Mouse (Mus musculus) spleen, adult 18-20 months (tissue): ENCODE measurements at regions not wholly inside any gene's neighbourhood (a gene's known extent, or its start where the extent isn't known, plus 50 kb on each side); places are given as distances from the start of the nearest gene placed in this dataset.
A peak's percentile ranks its signal among the peaks of the same experiment; 100 is the strongest.

Experiments
- DNase-seq, 2 experiments: peaks; one replicate each; pipeline ENCODE4 v3.0.0; 2022; ENCODE audit warnings: mixed read lengths in 2 of 2

- peak in 1 of 2 experiments; percentile 35 for DNase-seq
These were observed 101.1 kb upstream of the Man2a1 start for GRCm38 (mm10) chr17:64499281-64499997.

DNA sequence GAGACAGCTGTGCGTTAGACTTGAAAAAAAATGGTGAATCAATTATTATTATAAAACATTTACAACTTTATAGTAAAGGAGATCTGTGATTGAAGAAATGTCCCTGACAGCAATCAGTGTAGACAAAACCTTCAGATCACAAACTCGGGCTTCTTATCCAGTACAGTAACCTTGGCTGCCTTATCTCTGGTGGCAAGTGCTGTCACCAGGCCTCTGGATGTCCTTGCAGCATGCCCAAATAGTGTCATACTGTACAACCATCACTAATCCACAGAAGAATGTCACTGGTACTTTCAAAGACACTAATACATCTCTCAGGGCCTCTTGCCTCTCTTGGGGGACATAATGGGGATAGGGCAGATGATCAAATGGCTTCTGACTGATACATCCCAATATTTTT, 98.2 kb upstream of the Man2a1 start:
- DNase-seq = no peak

GRCm38 (mm10) chr17:64505956-64506355, 94.6 kb upstream of the Man2a1 start:
- no peak for DNase-seq

DNA sequence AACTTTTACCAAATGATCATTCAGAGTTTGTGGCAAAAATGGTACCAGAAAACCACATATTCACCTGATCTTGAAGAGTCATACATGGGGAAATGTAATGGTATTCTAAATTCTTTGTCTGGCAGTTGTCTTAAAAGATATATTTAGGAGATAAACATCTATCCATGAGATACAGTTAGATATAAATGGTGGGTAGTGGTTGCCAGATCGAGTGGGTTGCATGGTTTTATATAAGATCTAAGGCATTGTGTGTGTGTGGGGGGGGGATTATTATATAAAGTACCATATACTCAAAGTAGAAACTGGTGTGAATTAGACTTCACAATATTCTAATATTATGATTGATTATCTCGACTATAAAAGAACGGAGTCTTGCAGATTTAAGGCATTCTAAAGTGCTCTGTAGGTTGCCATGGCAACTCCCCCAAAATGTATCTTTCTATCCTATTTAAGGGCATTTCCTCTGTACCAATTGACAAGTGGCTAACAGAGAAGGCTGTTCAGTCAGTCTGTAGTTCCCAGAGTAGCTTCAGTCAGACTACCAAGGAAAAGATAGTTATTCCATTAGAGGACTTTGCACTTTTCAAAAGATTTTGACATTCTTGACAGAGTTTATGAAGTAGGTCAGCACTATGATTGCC, 89.3 kb upstream of the Man2a1 start:
- DNase-seq = no peak

GRCm38 (mm10) chr17:64522213-64522612, 78.3 kb upstream of the Man2a1 start:
- DNase-seq = no peak

DNA sequence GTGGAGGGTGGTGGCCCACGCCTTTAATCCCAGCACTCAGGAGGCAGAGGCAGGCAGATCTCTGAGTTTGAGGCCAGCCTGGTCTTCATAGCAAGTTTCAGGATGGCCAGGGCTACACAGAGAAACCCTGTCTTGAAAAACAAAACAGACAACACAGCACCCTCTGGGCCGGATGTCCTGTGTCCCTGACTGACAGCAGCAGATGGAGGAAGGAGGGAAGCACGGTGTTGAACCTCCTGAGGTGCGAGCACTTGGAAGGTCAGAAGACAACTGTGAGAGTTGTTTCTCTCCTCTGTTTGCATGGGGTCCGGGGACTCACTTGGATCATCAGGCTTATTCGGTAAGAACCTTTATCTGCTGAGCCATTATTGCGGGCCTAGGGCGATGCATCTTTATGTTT, 76.6 kb upstream of the Man2a1 start:
- no peak for DNase-seq

- DNase-seq = no peak
These were observed 72.7 kb upstream of the Man2a1 start for GRCm38 (mm10) chr17:64527817-64528216.

DNA sequence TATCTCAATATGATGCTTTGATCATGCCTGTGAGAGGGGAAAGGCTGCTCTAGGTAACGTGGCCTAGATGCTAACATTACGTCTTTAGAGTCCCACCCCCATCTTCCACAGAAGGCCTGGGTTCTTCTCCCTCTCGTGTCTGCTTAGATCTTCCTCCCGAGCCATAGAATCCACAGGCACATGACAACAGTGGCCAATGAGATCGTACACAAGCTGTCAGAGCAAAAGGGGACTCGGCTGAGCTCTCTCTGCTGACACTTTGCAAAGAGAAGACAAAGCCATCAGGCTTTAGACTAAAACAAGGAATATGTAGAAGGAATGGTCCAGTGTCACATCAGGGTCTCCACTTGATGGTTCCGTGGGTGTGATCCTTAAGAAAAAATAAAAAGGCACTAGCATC, 72.1 kb upstream of the Man2a1 start:
- DNase-seq = no peak

- DNase-seq = no peak
These were observed 71.1 kb upstream of the Man2a1 start for GRCm38 (mm10) chr17:64529296-64529994.

GRCm38 (mm10) chr17:64531150-64531549, 69.4 kb upstream of the Man2a1 start:
- peak in 1 of 2 experiments; percentile 15 for DNase-seq

DNA sequence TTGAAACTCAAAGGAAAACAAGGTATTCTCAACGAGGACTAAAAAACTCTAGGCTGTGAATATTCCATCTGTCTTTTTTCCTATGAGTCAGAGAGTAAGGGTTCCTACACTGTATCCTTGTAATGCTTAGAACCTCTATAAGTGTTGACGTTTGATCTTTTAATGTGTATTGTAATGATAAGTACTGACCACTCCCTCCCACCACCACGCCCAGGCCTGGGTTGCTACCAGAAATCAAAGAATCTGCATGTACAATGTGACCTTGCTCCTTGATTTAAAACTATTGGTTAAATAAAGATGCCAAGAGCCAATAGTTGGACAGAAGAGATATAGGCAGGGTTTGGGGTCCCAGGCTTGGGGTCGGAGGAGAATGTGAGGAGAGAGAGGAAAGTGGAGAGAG, 66.2 kb upstream of the Man2a1 start:
- DNase-seq = no peak

GRCm38 (mm10) chr17:64538520-64538953, 62.0 kb upstream of the Man2a1 start:
- DNase-seq = no peak

GRCm38 (mm10) chr17:64540411-64540810, 60.1 kb upstream of the Man2a1 start:
- DNase-seq = no peak

DNA sequence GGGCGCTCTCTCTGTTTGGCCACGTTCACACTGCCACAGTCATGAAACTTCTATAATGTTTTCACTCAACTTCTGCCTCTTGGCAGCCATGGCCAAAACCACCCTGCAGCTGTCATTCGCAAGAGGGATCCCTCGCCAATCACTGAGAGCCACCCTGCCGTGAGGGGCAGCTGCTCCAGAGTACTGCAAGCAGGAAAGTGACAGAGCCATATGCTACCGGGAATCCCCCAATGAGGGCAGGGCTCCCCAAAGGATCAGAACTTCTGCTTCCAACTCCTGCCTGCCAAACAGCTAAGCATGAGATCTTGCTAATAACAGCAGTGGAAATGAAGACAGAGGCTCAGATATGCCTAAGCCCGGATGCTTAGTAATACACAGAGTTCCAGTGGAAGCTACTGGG, 52.0 kb upstream of the Man2a1 start:
- no peak for DNase-seq

GRCm38 (mm10) chr17:64550034-64550433, 50.5 kb upstream of the Man2a1 start:
- no peak for DNase-seq
